Mouse (Mus musculus): ENCODE results near the gene Chst8. TPM values are rescaled to one million over a fixed set of nuclear protein-coding genes. Genes with fewer than 3 reads are reported as not detected.
A peak's percentile ranks its signal among the peaks of the same experiment; 100 is the strongest.

Gene Chst8
- total RNA-seq, 2 experiments from 2014 or later: 0.45 to 0.84 TPM

GRCm38 (mm10) chr7:34805042-34805441, 7.5 kb downstream of the Chst8 start:
- DNase-seq (ENCODE audit: low spot score): no peak

GRCm38 (mm10) chr7:34799950-34800511, 12.5 kb downstream of the Chst8 start:
- DNase-seq (ENCODE audit: low spot score): no peak

GRCm38 (mm10) chr7:34799404-34799771, 13.1 kb downstream of the Chst8 start:
- no peak for DNase-seq (ENCODE audit: low spot score)

DNA sequence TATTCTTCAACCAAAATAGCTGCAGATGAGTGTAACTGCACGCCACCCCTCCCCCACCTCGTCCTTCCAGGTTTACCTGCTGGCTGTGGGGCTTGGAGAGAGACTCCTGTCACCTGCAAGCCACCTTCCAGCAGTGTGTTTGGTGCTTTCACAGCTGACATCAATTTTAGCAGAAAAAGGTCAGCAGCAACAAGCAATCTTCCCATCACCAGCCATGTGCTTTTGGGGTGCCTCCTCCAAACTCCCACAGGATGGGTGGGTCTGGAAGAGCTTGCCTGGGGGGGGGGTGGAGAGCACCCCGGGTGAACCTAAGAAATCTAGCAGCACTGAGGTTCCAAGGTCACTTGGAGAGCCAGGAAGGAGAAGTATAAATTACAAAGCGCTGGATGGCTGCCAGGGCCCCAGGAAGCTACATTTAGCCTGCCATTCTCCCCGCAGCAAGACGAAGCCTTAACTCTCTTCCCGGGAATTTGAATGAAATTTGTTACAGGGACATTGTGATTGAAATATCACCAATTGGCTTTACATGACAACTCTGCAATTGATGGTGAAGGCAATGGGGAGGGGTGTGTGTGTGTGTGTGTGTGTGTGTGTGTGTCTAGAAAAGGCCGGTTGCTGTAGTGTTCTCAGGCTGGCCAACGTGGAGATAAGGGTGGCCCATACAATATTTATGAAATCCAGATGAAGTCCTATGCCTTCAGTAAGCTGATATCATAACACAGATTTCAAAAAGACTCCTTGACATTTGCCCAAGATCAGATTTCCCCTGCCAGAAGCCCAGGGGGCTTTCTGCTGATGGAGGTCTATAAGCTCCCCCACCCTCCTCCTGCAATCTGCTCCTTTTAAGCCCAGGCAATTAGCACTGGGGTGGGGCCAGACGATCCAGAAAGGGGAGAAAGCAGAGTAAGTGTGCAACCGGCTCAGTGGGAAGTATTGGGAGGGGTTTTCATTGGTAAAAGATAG, 13.8 kb downstream of the Chst8 start:
- peak; percentile 9 for DNase-seq (ENCODE audit: low spot score)

GRCm38 (mm10) chr7:34798039-34798438, 14.5 kb downstream of the Chst8 start:
- no peak for DNase-seq (ENCODE audit: low spot score)

GRCm38 (mm10) chr7:34790459-34790858, 22.1 kb downstream of the Chst8 start:
- no peak for DNase-seq (ENCODE audit: low spot score)

- no peak for DNase-seq (ENCODE audit: low spot score)
Measured at GRCm38 (mm10) chr7:34787171-34787570, 25.3 kb downstream of the Chst8 start.

GRCm38 (mm10) chr7:34785052-34785451, 27.5 kb downstream of the Chst8 start:
- DNase-seq (ENCODE audit: low spot score): no peak

DNA sequence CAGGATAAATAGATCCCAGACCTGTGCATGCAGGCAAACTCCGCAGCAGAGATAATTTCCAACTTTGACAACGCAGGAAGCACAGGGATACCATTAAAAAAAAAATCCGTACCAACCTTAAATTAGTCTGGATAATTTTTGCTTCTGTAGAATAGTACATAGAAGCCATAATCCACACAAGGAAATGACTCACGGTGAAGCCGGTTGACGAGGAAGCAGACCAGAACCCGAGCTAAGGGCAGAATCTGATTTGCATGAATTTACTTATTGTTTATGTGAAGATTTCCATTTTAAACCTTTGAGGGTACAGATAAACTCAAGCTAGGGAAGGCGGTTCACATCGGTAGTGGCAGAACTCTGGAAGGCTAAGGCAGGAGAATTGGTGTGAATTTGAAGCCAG, 28.0 kb downstream of the Chst8 start:
- DNase-seq (ENCODE audit: low spot score): no peak

DNA sequence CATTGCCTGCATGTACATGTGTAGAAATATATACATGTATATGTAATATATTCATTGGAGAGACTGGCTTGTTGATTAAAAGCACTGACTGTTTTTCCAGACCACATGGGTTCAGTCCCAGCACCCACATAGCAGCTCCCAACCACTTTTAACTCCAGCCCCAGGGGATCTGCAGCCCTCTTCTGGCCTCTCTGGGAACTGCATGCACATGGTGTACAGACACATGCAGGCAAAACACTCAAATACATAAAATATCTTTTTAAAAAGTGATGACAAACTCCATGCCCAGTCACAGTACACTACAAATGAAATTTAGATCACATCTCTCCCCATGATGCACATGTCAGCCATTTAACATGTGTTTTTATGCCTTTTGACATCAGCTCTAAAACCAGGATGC, 30.5 kb downstream of the Chst8 start:
- no peak for DNase-seq (ENCODE audit: low spot score)

GRCm38 (mm10) chr7:34781217-34781616, 31.3 kb downstream of the Chst8 start:
- DNase-seq (ENCODE audit: low spot score): no peak

DNA sequence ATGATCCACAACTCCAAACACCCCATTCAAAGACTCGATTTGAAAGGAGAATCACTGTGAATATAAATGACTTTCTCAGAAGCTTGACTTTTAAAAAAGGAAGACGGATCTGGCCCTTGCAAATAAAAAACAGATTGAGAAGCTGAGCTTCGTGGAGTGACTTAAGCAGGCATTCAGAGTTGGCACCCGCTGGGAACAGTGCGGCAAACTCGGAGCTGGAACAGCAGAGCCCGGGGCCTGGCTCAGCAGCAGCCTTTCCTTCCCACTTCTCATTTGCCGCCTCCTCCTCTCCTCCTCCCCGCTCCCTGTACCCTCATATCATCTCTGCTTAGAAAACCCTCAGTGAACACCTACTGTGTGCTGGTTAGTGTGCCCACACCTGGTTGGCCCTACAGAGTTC, 34.1 kb downstream of the Chst8 start:
- no peak for DNase-seq (ENCODE audit: low spot score)

DNA sequence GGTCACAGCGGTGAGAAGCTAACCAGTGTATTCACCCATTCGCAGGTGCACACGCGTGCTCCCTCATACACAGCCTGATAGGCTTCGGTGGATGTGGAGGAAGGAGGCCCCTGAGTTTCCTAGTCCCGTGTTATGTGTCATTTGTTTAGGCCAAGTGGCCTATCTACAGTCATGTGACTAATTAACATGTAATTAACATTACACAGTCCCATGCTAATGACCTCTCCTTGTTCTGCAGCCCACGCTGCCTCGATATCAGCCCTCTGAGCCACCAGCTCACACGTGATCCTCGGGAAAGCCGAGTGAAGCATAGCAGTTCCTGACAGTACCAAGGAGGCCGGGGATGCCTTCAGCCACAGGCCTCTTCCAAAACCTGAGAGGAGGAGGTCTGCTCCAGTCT, 36.9 kb downstream of the Chst8 start:
- no peak for DNase-seq (ENCODE audit: low spot score)

- no peak for DNase-seq (ENCODE audit: low spot score)
Measured at GRCm38 (mm10) chr7:34774947-34775346, 37.6 kb downstream of the Chst8 start.

DNA sequence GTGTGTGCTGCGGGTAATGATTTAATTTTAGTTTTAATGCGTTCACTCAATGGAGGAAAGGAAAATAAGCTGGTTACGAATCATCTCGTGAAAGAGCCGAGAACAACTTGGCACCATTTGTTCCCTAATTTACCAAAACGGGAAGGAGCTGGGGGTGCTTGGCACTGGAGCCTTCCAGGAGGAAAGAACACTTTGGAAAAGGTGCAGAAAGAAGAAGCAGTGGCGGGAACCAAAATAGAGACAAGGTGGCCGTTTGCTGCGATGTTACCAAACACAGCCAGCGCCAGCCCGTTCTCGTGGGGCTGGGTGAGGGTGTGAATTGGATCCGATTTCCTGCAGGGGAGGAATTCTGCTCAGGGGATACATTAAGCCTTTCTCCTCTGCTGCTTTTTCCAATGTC, 38.5 kb downstream of the Chst8 start:
- no peak for DNase-seq (ENCODE audit: low spot score)

GRCm38 (mm10) chr7:34773309-34773708, 39.2 kb downstream of the Chst8 start:
- no peak for DNase-seq (ENCODE audit: low spot score)

GRCm38 (mm10) chr7:34769531-34769930, 43.0 kb downstream of the Chst8 start:
- no peak for DNase-seq (ENCODE audit: low spot score)

GRCm38 (mm10) chr7:34764250-34765148, 48.0 kb downstream of the Chst8 start:
- DNase-seq (ENCODE audit: low spot score): no peak

DNA sequence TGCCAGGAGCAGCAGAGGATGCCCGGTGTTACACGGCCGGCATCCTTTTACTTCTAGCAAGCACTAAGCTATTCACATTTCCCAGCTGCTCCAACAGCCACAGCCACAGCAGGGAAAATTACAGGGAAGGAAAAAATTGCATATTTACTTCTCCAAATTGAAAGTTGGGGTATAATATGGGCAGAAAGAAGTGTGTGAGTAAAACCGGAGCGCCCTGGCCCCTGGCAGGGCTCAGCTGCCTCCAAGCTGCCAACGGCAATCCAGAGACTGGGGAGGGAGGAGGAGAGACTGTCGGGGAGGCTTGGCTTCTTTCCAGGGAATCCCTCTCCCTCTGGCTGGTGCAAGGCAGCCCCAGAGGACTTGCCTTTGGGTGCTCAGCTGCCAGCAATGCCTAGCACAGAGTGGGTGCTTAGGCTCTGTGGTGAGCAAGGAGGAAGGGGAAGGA, 53.1 kb downstream of the Chst8 start:
- no peak for DNase-seq (ENCODE audit: low spot score)

- DNase-seq (ENCODE audit: low spot score): no peak
Measured at GRCm38 (mm10) chr7:34758721-34759120, 53.8 kb downstream of the Chst8 start.

DNA sequence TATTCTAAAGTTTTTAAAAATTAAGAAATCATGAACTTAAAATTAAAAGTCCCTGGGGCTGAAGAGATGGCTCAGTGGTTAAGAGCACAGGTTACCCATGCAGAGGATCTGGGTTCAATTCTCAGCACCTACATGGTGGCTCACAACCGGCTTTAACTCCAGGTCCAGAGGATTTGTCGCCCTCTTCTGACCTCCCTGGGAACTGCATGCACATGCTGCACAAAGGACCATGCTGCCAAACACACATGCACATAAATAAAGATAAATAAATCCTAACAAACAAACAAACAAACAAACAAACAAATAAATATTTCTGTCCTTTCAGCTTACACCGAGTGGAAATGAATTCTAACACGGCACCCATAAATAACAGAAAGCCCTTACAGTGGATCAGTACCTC, 55.0 kb downstream of the Chst8 start:
- DNase-seq (ENCODE audit: low spot score): no peak

Measured in gastrocnemius, adult 18-20 months (tissue).